Mouse (Mus musculus) lung, adult 2 months (tissue): ENCODE results near the gene Haus8.
"Not testable (repeated sequence)": the region's sequence is repeated elsewhere in the genome, so short reads cannot be mapped to it uniquely, and the experiment has no call there.

Source experiments
- CTCF ChIP-seq: fragments of 200-500 bp; IDR thresholded peaks from 2 replicates; pipeline ENCODE4 v1.5.1; 2011; ENCODE audit warnings: mild to moderate bottlenecking, low read length, control low read depth; ENCODE audit not compliant: insufficient read depth
- POLR2A ChIP-seq: fragments of 200-500 bp; IDR thresholded peaks from 2 replicates; pipeline ENCODE4 v1.6.1; 2011; ENCODE audit warnings: low read depth, mild to moderate bottlenecking, control low read depth, low read length, borderline replicate concordance; ENCODE audit errors: extremely low read depth

- not testable (repeated sequence) for TF ChIP-seq CTCF, POLR2A
These were observed 47.0 kb upstream of the Haus8 start for GRCm38 (mm10) chr8:71319760-71320159.
